Mouse (Mus musculus) forebrain, embryonic 10.5 days (tissue): ENCODE data around the gene Prodh2. TPM values are rescaled to one million over a fixed set of nuclear protein-coding genes. Genes with fewer than 3 reads are reported as not detected.
A peak's percentile ranks its signal among the peaks of the same experiment; 100 is the strongest.
"Not testable (repeated sequence)": the region's sequence is repeated elsewhere in the genome, so short reads cannot be mapped to it uniquely, and the experiment has no call there.

Experiments
- DNase-seq: peaks from one replicate; pipeline ENCODE4 v3.0.0-alpha.2; 2017; ENCODE audit warnings: low spot score; ENCODE audit errors: extremely low spot score
- H3K27ac ChIP-seq: fragments of 300-500 bp; sonication (generic); 2 replicates; pipeline ENCODE4 v1.5.1; 2016; ENCODE audit warnings: mild to moderate bottlenecking
- H3K27me3 ChIP-seq: fragments of 300-500 bp; sonication (generic); 2 replicates; pipeline ENCODE4 v1.6.1; 2016; ENCODE audit warnings: mild to moderate bottlenecking; ENCODE audit not compliant: poor library complexity, severe bottlenecking
- H3K36me3 ChIP-seq: fragments of 300-500 bp; sonication (generic); replicated peaks from 2 replicates; pipeline ENCODE4 v1.6.1; 2016; ENCODE audit warnings: mild to moderate bottlenecking, moderate library complexity
- H3K4me1 ChIP-seq: fragments of 300-500 bp; sonication (generic); 2 replicates; pipeline ENCODE4 v1.6.1; 2016
- H3K4me3 ChIP-seq: fragments of 300-500 bp; sonication (generic); 2 replicates; pipeline ENCODE4 v1.5.1; 2016; ENCODE audit warnings: mild to moderate bottlenecking, moderate library complexity
- H3K9me3 ChIP-seq: fragments of 300-500 bp; sonication (generic); 2 replicates; pipeline ENCODE4 v1.6.1; 2016; ENCODE audit warnings: mild to moderate bottlenecking, moderate library complexity
- WGBS: fragments of 180-500 bp; shearing (Covaris S2); methylation state at CpG from one replicate; pipeline ENCODE4 v1.1.7; 2016; 5-methylcytosine and 5-hydroxymethylcytosine counted together
- polyA plus RNA-seq: library from polyadenylated mRNA; unstranded; fragments of >200 nt; fragmentation: Nextera tagmentation; extraction: Ambion mirVana; gene quantifications from 2 replicates; pipeline ENCODE4 v1.2.1, GENCODE M21; 2016

Prodh2 gene
- polyA plus RNA-seq, 1 experiment from 2014 or later, result not detected

- WGBS, result 33% methylated on average over 6 of the region's 6 CpGs
- peaks cover 100% of the 10 kb centered on the region for H3K27me3 ChIP-seq
- DNase-seq, result no peak
- no peak overlapping the region for H3K27ac ChIP-seq
- peaks cover 23% of the 10 kb centered on the region for H3K4me1 ChIP-seq
- H3K36me3 ChIP-seq, result no peaks in the 10 kb centered on the region
- H3K4me3 ChIP-seq, result no peak overlapping the region
- no peaks in the 10 kb centered on the region for H3K9me3 ChIP-seq
These were observed 33.9 kb upstream of the Prodh2 start for GRCm38 (mm10) chr7:30459484-30459883.

- Histone ChIP-seq H3K36me3 (no peaks in the 10 kb centered on the region), H3K4me1 (peaks cover 17% of the 10 kb centered on the region), H3K27me3 (peaks cover 100% of the 10 kb centered on the region), H3K9me3 (no peaks in the 10 kb centered on the region), H3K4me3 (no peak overlapping the region), H3K27ac (no peak overlapping the region)
- 27% methylated on average over 7 of the region's 7 CpGs for WGBS
- no peak for DNase-seq
These were observed 29.9 kb upstream of the Prodh2 start for GRCm38 (mm10) chr7:30463568-30463967.

GRCm38 (mm10) chr7:30463996-30464395, 29.4 kb upstream of the Prodh2 start:
- peaks cover 98% of the 10 kb centered on the region for H3K27me3 ChIP-seq
- no peak overlapping the region for H3K4me3 ChIP-seq
- WGBS, result 13% methylated on average over 4 of the region's 4 CpGs
- peaks cover 17% of the 10 kb centered on the region for H3K4me1 ChIP-seq
- H3K9me3 ChIP-seq, result no peaks in the 10 kb centered on the region
- H3K27ac ChIP-seq, result no peak overlapping the region
- no peaks in the 10 kb centered on the region for H3K36me3 ChIP-seq
- DNase-seq, result no peak

- no peaks in the 10 kb centered on the region for H3K9me3 ChIP-seq
- H3K27ac ChIP-seq, result no peak overlapping the region
- H3K4me1 ChIP-seq, result peaks cover 17% of the 10 kb centered on the region
- no peak for DNase-seq
- H3K36me3 ChIP-seq, result no peaks in the 10 kb centered on the region
- peaks cover 89% of the 10 kb centered on the region for H3K27me3 ChIP-seq
- no peak overlapping the region for H3K4me3 ChIP-seq
- WGBS, result 14% methylated on average over 6 of the region's 6 CpGs
These were observed 28.6 kb upstream of the Prodh2 start for GRCm38 (mm10) chr7:30464816-30465300.

GRCm38 (mm10) chr7:30472411-30472810, 21.0 kb upstream of the Prodh2 start:
- WGBS, result 48% methylated on average over 5 of the region's 5 CpGs

GRCm38 (mm10) chr7:30474999-30475398, 18.4 kb upstream of the Prodh2 start:
- Histone ChIP-seq H3K9me3 (peaks cover 2% of the 10 kb centered on the region; the same call in 1 of the 2 replicates), H3K27ac (no peak overlapping the region), H3K27me3 (peaks cover 4% of the 10 kb centered on the region; the same call in 1 of the 2 replicates), H3K4me1 (peaks cover 12% of the 10 kb centered on the region), H3K36me3 (no peaks in the 10 kb centered on the region), H3K4me3 (no peak overlapping the region)
- DNase-seq, result no peak
- 68% methylated on average over 4 of the region's 4 CpGs for WGBS

More at GRCm38 (mm10) chr7:30472411-30472810, 21.0 kb upstream of the Prodh2 start:
- H3K27me3 ChIP-seq, result peaks cover 14% of the 10 kb centered on the region
- peaks cover 5% of the 10 kb centered on the region for H3K4me1 ChIP-seq
- H3K4me3 ChIP-seq, result no peak overlapping the region
- no peaks in the 10 kb centered on the region for H3K36me3 ChIP-seq
- H3K9me3 ChIP-seq, result peaks cover 2% of the 10 kb centered on the region; the same call in 1 of the 2 replicates
- peak; percentile 51 for DNase-seq
- H3K27ac ChIP-seq, result no peak overlapping the region

GRCm38 (mm10) chr7:30476136-30476535, 17.3 kb upstream of the Prodh2 start:
- 87% methylated on average over 7 of the region's 7 CpGs for WGBS
- DNase-seq, H3K27ac ChIP-seq, H3K9me3 ChIP-seq, H3K36me3 ChIP-seq, H3K4me3 ChIP-seq, H3K27me3 ChIP-seq: not testable (repeated sequence)
- H3K4me1 ChIP-seq, result peaks cover 12% of the 10 kb centered on the region

- Histone ChIP-seq H3K4me1 (peaks cover 12% of the 10 kb centered on the region), H3K27ac (0 out of 2 replicates have a peak overlapping the region, but pooled peaks have one; percentile 25), H3K9me3 (peaks cover 2% of the 10 kb centered on the region; the same call in 1 of the 2 replicates), H3K27me3 (peaks cover 4% of the 10 kb centered on the region; the same call in 1 of the 2 replicates), H3K36me3 (no peaks in the 10 kb centered on the region), H3K4me3 (peak overlapping the region; percentile 49)
- no peak for DNase-seq
- WGBS, result 14% methylated on average over 29 of the region's 32 CpGs
These were observed 15.7 kb upstream of the Prodh2 start for GRCm38 (mm10) chr7:30477415-30478381.

GRCm38 (mm10) chr7:30484250-30484649, 9.2 kb upstream of the Prodh2 start:
- H3K36me3 ChIP-seq, result no peaks in the 10 kb centered on the region
- no peak overlapping the region for H3K27ac ChIP-seq
- H3K4me3 ChIP-seq, result no peak overlapping the region
- H3K9me3 ChIP-seq, result no peaks in the 10 kb centered on the region
- peak; percentile 55 for DNase-seq
- no peaks in the 10 kb centered on the region; the same call in 1 of the 2 replicates for H3K27me3 ChIP-seq
- no peaks in the 10 kb centered on the region for H3K4me1 ChIP-seq
- 19% methylated on average over 8 of the region's 8 CpGs for WGBS

GRCm38 (mm10) chr7:30490251-30490956, 3.0 kb upstream of the Prodh2 start:
- Histone ChIP-seq H3K27me3 (no peaks in the 10 kb centered on the region), H3K27ac (no peak overlapping the region), H3K36me3 (no peaks in the 10 kb centered on the region), H3K9me3 (no peaks in the 10 kb centered on the region), H3K4me1 (peaks cover 4% of the 10 kb centered on the region; the same call in 1 of the 2 replicates), H3K4me3 (no peak overlapping the region)
- WGBS, result 37% methylated on average over 16 of the region's 16 CpGs
- peak; percentile 42 for DNase-seq

GRCm38 (mm10) chr7:30490957-30491307, 2.5 kb upstream of the Prodh2 start:
- H3K4me1 ChIP-seq, result peaks cover 4% of the 10 kb centered on the region; the same call in 1 of the 2 replicates
- 16% methylated on average over 6 of the region's 6 CpGs for WGBS
- no peaks in the 10 kb centered on the region for H3K36me3 ChIP-seq
- no peak for DNase-seq
- no peaks in the 10 kb centered on the region for H3K9me3 ChIP-seq
- H3K27ac ChIP-seq, result no peak overlapping the region
- H3K27me3 ChIP-seq, result no peaks in the 10 kb centered on the region
- no peak overlapping the region for H3K4me3 ChIP-seq

- Histone ChIP-seq H3K27ac (no peak overlapping the region), H3K4me1 (peaks cover 4% of the 10 kb centered on the region; the same call in 1 of the 2 replicates), H3K9me3 (no peaks in the 10 kb centered on the region), H3K27me3 (no peaks in the 10 kb centered on the region), H3K36me3 (no peaks in the 10 kb centered on the region), H3K4me3 (no peak overlapping the region)
- 22% methylated on average over 4 of the region's 4 CpGs for WGBS
- DNase-seq, result peak; percentile 75
These were observed 657 bp upstream of the Prodh2 start for GRCm38 (mm10) chr7:30492765-30493164.
